Mouse (Mus musculus) embryonic facial prominence, embryonic 14.5 days (tissue): ENCODE measurements at regions not wholly inside any gene's neighbourhood (a gene's known extent, or its start where the extent isn't known, plus 50 kb on each side); places are given as distances from the start of the nearest gene placed in this dataset.

ENCODE experiments used
- ATAC-seq: fragments of 200-750 bp; cut with Nextera tagmentation; 2 replicates; pipeline ENCODE4 v1.8.0; 2017; ENCODE audit warnings: low read depth, moderate number of reproducible peaks, moderate TSS enrichment
- DNase-seq: peaks from one replicate; pipeline ENCODE4 v3.0.0-alpha.2; 2015; ENCODE audit warnings: low spot score
- H3K27ac ChIP-seq: fragments of 300-500 bp; sonication (generic); replicated peaks from 2 replicates; pipeline ENCODE4 v1.5.1; 2014; ENCODE audit warnings: low read depth, mild to moderate bottlenecking, low read length, moderate library complexity
- H3K27me3 ChIP-seq: fragments of 300-500 bp; sonication (generic); replicated peaks from 2 replicates; pipeline ENCODE4 v1.6.1; 2014; ENCODE audit warnings: low read length; ENCODE audit not compliant: control insufficient read depth, insufficient read depth
- H3K36me3 ChIP-seq: fragments of 300-500 bp; sonication (generic); 2 replicates; pipeline ENCODE4 v1.6.1; 2014; ENCODE audit warnings: low read length, mixed read lengths; ENCODE audit not compliant: control insufficient read depth, insufficient read depth
- H3K4me1 ChIP-seq: fragments of 300-500 bp; sonication (generic); 2 replicates; pipeline ENCODE4 v1.6.1; 2014; ENCODE audit warnings: antibody characterized with exemption, low read length; ENCODE audit not compliant: control insufficient read depth, insufficient read depth
- H3K4me2 ChIP-seq: fragments of 300-500 bp; sonication (generic); 2 replicates; pipeline ENCODE4 v1.6.1; 2014; ENCODE audit warnings: low read depth, mild to moderate bottlenecking, low read length, moderate library complexity, mixed read lengths
- H3K4me3 ChIP-seq: fragments of 300-500 bp; sonication (generic); 2 replicates; pipeline ENCODE4 v1.5.1; 2014; ENCODE audit warnings: low read depth, mild to moderate bottlenecking, low read length
- H3K9ac ChIP-seq: fragments of 300-500 bp; sonication (generic); 2 replicates; pipeline ENCODE4 v1.6.1; 2014; ENCODE audit warnings: low read depth, mild to moderate bottlenecking, low read length, moderate library complexity, mixed read lengths
- H3K9me3 ChIP-seq: fragments of 300-500 bp; sonication (generic); 2 replicates; pipeline ENCODE4 v1.6.1; 2016; ENCODE audit warnings: low read length; ENCODE audit not compliant: control insufficient read depth
- WGBS: fragments of 180-500 bp; shearing (Covaris S2); extraction: QIAGEN DNeasy Blood & Tissue Kit; methylation state at CpG from one replicate; pipeline ENCODE4 v1.1.7; 2014; 5-methylcytosine and 5-hydroxymethylcytosine counted together

GRCm38 (mm10) chr14:67159996-67160395 lies 1151.0 kb upstream of the Gulo start:
- ATAC-seq: no peak
- H3K4me3 ChIP-seq: no peak overlapping the region
- no peak overlapping the region for H3K27ac ChIP-seq

GRCm38 (mm10) chr14:67158867-67159266 lies 1149.9 kb upstream of the Gulo start:
- no peaks in the 10 kb centered on the region for H3K9me3 ChIP-seq
- DNase-seq (no peak), ATAC-seq (no peak)
- H3K4me1 ChIP-seq: peaks cover 3% of the 10 kb centered on the region; the same call in 1 of the 2 replicates
- 82% methylated on average over 8 of the region's 9 CpGs for WGBS
- no peak overlapping the region for H3K9ac ChIP-seq
- H3K4me3 ChIP-seq: no peak overlapping the region
- H3K27ac ChIP-seq: no peak overlapping the region
- H3K36me3 ChIP-seq: no peaks in the 10 kb centered on the region
- H3K27me3 ChIP-seq: no peaks in the 10 kb centered on the region
- H3K4me2 ChIP-seq: no peak overlapping the region

More at GRCm38 (mm10) chr14:67159996-67160395, 1151.0 kb upstream of the Gulo start:
- WGBS: 89% methylated on average over 10 of the region's 10 CpGs
- Histone ChIP-seq H3K36me3 (no peaks in the 10 kb centered on the region), H3K9me3 (no peaks in the 10 kb centered on the region), H3K4me2 (no peak overlapping the region), H3K27me3 (no peaks in the 10 kb centered on the region), H3K9ac (no peak overlapping the region), H3K4me1 (peaks cover 3% of the 10 kb centered on the region; the same call in 1 of the 2 replicates)
- DNase-seq: no peak

- H3K9me3 ChIP-seq: no peaks in the 10 kb centered on the region
- H3K36me3 ChIP-seq: no peaks in the 10 kb centered on the region
- H3K9ac ChIP-seq: no peak overlapping the region
- no peaks in the 10 kb centered on the region for H3K27me3 ChIP-seq
- no peak overlapping the region for H3K27ac ChIP-seq
- ATAC-seq: no peak
- H3K4me3 ChIP-seq: no peak overlapping the region
- H3K4me1 ChIP-seq: peaks cover 3% of the 10 kb centered on the region; the same call in 1 of the 2 replicates
- 65% methylated on average over 8 of the region's 8 CpGs for WGBS
- no peak overlapping the region for H3K4me2 ChIP-seq
- DNase-seq: no peak
Measured at GRCm38 (mm10) chr14:67156366-67156765, 1147.4 kb upstream of the Gulo start.

GRCm38 (mm10) chr14:67153621-67154020 lies 1144.6 kb upstream of the Gulo start:
- no peak overlapping the region for H3K27ac ChIP-seq
- H3K4me3 ChIP-seq: no peak overlapping the region
- no peak overlapping the region for H3K4me2 ChIP-seq
- no peaks in the 10 kb centered on the region for H3K27me3 ChIP-seq
- H3K9me3 ChIP-seq: no peaks in the 10 kb centered on the region
- 38% methylated on average over 3 of the region's 3 CpGs for WGBS
- no peaks in the 10 kb centered on the region for H3K36me3 ChIP-seq
- H3K9ac ChIP-seq: no peak overlapping the region
- ATAC-seq: no peak
- DNase-seq: no peak
- peaks cover 3% of the 10 kb centered on the region; the same call in 1 of the 2 replicates for H3K4me1 ChIP-seq

- 61% methylated on average over 5 of the region's 7 CpGs for WGBS
- peak; percentile 22; the same call in 1 of the 2 replicates for ATAC-seq
Measured at GRCm38 (mm10) chr14:67149961-67150471, 1141.0 kb upstream of the Gulo start.

GRCm38 (mm10) chr14:67149091-67149490 lies 1140.1 kb upstream of the Gulo start:
- no peaks in the 10 kb centered on the region for H3K9me3 ChIP-seq
- no peaks in the 10 kb centered on the region for H3K27me3 ChIP-seq
- H3K4me1 ChIP-seq: no peaks in the 10 kb centered on the region; the same call in 1 of the 2 replicates
- DNase-seq (no peak), ATAC-seq (no peak)
- H3K27ac ChIP-seq: no peak overlapping the region
- H3K4me2 ChIP-seq: no peak overlapping the region
- no peaks in the 10 kb centered on the region for H3K36me3 ChIP-seq
- no peak overlapping the region for H3K9ac ChIP-seq
- no peak overlapping the region for H3K4me3 ChIP-seq
- WGBS: 73% methylated on average over 8 of the region's 8 CpGs

More at GRCm38 (mm10) chr14:67149961-67150471, 1141.0 kb upstream of the Gulo start:
- H3K4me2 ChIP-seq: no peak overlapping the region
- H3K9ac ChIP-seq: no peak overlapping the region
- H3K4me3 ChIP-seq: no peak overlapping the region
- H3K27ac ChIP-seq: no peak overlapping the region
- no peaks in the 10 kb centered on the region for H3K27me3 ChIP-seq
- H3K9me3 ChIP-seq: no peaks in the 10 kb centered on the region
- no peaks in the 10 kb centered on the region for H3K36me3 ChIP-seq
- no peaks in the 10 kb centered on the region for H3K4me1 ChIP-seq
- no peak for DNase-seq

GRCm38 (mm10) chr14:67146602-67147001 lies 1137.6 kb upstream of the Gulo start:
- no peaks in the 10 kb centered on the region for H3K27me3 ChIP-seq
- no peak overlapping the region for H3K4me2 ChIP-seq
- H3K4me3 ChIP-seq: no peak overlapping the region
- no peak overlapping the region for H3K27ac ChIP-seq
- no peaks in the 10 kb centered on the region for H3K9me3 ChIP-seq
- H3K9ac ChIP-seq: no peak overlapping the region
- WGBS: 72% methylated on average over 12 of the region's 12 CpGs
- DNase-seq (no peak), ATAC-seq (no peak)
- no peaks in the 10 kb centered on the region for H3K36me3 ChIP-seq
- H3K4me1 ChIP-seq: peaks cover 13% of the 10 kb centered on the region

- H3K4me1 ChIP-seq: peaks cover 16% of the 10 kb centered on the region
- no peak for ATAC-seq
- no peaks in the 10 kb centered on the region for H3K9me3 ChIP-seq
- H3K4me2 ChIP-seq: no peak overlapping the region
- H3K36me3 ChIP-seq: no peaks in the 10 kb centered on the region
- 90% methylated on average over 6 of the region's 6 CpGs for WGBS
- H3K4me3 ChIP-seq: no peak overlapping the region
- no peak for DNase-seq
- H3K9ac ChIP-seq: no peak overlapping the region
- H3K27ac ChIP-seq: no peak overlapping the region
- H3K27me3 ChIP-seq: no peaks in the 10 kb centered on the region
Measured at GRCm38 (mm10) chr14:67145046-67145445, 1136.0 kb upstream of the Gulo start.

GRCm38 (mm10) chr14:67144461-67144985 lies 1135.5 kb upstream of the Gulo start:
- Histone ChIP-seq H3K27ac (no peak overlapping the region), H3K4me3 (no peak overlapping the region), H3K9me3 (no peaks in the 10 kb centered on the region), H3K4me1 (peaks cover 16% of the 10 kb centered on the region), H3K4me2 (no peak overlapping the region), H3K36me3 (no peaks in the 10 kb centered on the region), H3K9ac (no peak overlapping the region), H3K27me3 (no peaks in the 10 kb centered on the region)
- ATAC-seq: no peak
- no peak for DNase-seq
- 65% methylated on average over 4 of the region's 4 CpGs for WGBS
